Mouse (Mus musculus) cerebellum, postnatal 36 days (tissue): Measurements from ENCODE around the gene Ifi35.
"Not testable (repeated sequence)": the region's sequence is repeated elsewhere in the genome, so short reads cannot be mapped to it uniquely, and the experiment has no call there.

Experiments
- DNase-seq, 2 experiments: peaks; one replicate each; pipeline ENCODE4 v3.0.0; 2021 to 2022; ENCODE audit warnings: mixed read lengths in 2 of 2

Gene Ifi35

DNA sequence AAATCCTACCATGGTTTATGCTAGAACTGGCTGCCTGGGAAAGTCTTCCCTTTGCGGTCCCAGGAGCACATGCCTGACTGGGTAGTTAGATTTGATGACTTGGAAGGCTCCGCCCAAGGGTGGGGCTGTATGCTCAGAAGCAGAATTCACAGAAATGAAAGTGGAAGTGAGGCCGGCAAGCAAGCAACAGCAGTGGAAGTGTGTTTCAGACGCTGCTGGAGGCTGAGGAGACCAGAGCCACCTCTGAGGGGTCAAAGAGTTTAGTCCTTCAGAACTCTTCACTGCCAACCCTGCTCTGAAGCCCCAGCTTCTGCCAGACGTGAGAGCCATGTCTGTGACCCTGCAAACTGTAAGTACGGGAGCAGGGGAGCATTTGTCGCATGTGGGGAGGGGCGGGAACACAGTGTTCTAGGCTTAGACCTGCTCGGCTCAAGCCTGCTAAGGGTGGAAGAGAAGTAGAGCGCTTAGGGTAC is at the start of gene Ifi35:
Gene Ifi35 (plus strand): TSS at position 134 of the 473 bp plus-strand sequence.
- no peak for DNase-seq

- no peak for DNase-seq
Measured at GRCm38 (mm10) chr11:101415306-101415705, 32.9 kb upstream of the Ifi35 start.

DNA sequence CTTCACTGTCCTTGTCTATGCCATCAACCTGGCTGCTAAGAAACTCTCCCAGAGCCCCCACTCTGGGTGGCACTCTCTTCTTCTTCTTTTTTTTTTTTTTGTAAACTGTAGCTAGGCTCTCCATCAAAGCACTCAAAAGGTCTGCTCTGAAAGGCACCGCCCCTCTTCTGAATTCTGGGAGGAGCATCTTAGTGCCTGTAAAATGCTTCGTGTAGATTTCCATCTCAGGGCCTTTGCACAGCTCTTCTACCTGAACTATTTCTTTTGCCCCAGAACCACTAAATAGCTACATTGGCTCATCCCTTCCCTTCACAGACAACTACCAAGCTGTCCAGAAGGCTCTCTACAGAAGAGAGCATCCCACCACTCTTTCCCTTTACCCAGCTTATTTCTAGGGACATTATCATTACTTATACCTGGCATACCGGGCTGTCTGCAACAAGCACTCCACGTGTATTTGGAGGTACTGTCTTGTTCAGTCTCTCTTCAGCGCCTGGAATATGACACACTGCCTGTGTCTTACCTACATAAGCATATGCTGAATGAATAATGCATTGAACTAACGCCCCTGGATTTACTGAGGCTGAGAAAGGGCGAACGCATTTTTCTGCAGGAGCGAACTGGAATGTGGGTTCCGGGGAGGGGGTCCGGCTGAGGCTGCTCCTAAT is 31.6 kb upstream of the Ifi35 start:
- DNase-seq, result no peak

GRCm38 (mm10) chr11:101417101-101417855 is 30.9 kb upstream of the Ifi35 start, which contains the start of gene Aarsd1:
Gene Aarsd1 (minus strand): TSS chr11:101417615.
- peak; percentile 92 to 94 for DNase-seq

GRCm38 (mm10) chr11:101418991-101419390 is 29.2 kb upstream of the Ifi35 start:
- DNase-seq, result no peak

GRCm38 (mm10) chr11:101419610-101420009 is 28.6 kb upstream of the Ifi35 start:
- no peak for DNase-seq

DNA sequence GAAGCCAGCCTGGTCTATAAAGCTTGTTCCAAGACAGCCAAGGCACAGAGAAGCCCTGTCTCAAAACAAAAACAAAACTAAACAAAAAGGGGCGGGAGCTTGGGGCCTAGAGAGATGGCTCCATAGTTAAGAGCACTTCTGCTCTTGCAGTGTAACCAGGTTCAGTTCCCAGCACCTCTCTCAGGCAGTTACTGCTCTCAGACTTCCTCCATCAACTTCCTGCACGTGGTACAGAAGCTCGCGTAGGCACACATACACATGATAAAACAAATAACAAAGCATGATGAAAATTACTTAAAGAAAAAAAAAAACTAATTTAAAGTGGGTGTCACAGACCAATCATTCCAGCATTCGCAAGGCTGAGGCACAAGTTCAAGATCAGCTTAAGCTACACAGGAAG is 28.1 kb upstream of the Ifi35 start:
- no peak for DNase-seq

DNA sequence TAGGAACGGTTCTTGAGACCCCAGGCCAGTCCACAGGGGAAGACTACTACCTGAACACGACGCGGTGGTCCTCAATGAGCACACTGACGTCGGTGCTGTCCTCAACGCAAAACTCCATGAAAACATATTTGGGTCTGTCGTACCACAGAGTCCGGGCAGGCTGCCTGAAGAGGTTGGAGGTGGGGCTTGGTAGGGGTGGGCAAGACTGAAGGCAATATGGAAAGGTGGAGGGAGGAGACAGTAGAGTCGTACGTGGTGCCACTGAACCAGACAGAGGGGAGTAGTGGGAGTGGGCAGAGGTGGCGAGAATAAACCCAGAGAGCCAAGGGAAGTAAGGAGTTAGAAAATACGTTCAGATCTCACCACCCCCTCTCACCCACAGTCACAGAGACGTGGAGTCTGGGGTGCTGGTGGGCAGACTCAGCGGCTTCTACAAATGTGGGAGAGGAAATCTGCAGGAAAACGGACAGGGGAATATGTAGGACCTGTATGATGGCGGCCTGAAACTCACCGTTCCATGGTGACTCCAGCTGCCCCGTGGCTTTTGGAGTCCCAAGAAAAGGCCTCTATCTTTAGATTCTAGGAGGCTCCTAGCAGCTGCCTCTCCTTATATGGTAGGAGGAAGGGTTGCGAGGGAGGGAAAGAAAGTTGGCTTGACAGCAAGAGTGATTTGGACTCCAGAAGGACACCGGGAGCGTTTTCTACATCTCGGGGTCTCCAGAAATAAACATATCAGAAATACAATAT is 23.9 kb upstream of the Ifi35 start, which contains the start of gene Gm27029:
Gene Gm27029 (minus strand): TSS at position 692 of the 747 bp plus-strand sequence.
- peak in 1 of 2 experiments; percentile 23 for DNase-seq

DNA sequence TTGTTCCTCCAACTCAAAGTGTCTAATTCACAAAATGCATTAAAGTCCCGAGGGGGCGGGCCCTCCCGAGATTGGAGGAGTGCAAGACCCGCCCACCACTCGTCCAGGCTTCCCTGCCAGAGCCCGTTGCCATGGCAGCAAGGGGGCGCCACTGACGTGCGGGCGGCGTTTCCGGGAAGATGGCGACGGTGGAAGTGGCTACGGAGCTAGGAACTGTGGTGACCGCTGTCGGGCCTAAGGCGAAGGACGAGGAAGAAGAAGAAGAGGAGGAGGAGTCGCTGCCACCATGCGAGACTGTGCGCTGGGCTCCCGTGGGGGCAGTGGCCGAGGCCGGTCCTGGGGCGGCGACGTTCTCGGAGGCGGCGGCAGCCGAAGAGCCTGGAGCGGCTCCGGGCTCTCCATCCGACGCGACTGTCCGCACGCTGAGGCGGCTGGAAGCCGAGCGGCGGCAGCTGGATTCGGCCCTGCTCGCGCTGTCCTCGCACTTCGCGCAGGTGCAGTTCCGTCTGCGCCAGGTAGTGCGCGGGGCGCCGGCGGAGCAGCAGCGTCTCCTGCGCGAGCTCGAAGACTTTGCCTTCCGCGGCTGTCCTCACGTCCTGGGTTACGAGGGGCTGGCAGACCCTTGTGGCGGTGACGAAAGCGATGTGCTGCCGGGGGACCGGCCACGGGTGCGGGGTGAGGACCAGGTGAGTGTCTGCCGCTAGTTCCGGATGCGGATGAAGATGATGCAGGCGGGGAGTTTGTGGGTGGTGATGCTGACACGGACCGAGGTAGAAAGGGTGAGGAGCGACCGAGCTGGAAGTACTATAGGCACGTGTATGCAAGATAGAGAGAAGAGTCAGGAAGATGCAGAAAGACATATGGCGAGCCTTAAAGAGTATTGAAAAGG is 23.0 kb upstream of the Ifi35 start, which contains the start of the genes Rundc1 and Ptges3l:
Gene Rundc1 (plus strand): TSS at position 161 of the 889 bp plus-strand sequence.
Gene Ptges3l (minus strand): TSS at position 409 of the 889 bp plus-strand sequence.
- peak; percentile 96 to 98 for DNase-seq

DNA sequence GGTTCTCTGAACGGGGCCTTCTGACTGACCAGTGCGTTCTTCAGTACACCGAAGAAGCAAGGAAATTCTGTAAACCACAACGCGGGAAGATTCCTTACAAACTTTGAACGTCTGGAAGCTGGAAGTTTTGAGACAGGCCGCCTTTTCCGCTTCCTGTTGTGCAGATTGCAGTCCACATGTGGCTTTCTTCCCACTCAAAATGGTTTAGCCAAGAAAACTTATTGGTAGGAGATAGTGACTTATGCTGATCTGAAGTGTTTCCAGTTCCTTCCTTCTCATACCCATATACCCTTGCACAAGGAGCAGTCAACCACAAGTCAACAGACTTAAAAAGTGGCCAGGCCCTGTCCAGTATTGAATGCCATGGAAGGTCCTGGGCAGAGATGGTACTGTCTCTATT is 22.0 kb upstream of the Ifi35 start:
- DNase-seq, result no peak

DNA sequence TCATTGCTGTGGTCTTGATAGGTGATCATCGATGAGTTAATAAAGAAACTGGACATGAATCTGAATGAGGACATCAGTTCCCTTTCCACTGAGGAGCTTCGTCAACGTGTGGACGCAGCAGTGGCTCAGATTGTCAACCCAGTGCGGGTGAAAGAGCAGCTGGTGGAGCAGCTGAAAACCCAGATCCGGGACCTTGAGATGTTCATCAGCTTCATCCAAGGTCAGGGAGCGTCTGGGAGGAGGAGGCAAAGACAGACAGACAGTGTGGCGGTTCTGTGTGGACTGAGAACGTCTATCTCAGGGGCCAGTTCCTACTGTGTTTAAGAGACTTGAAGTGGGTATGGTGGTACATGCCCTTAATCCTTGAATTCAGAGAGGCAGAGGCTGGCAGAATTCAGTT is 16.9 kb upstream of the Ifi35 start:
- DNase-seq, result no peak

GRCm38 (mm10) chr11:101433396-101433795 is 14.8 kb upstream of the Ifi35 start:
- peak; percentile 57 to 60 for DNase-seq

- DNase-seq, result no peak
Measured at GRCm38 (mm10) chr11:101435831-101436230, 12.4 kb upstream of the Ifi35 start.

- no peak for DNase-seq
Measured at GRCm38 (mm10) chr11:101436916-101437315, 11.3 kb upstream of the Ifi35 start.

DNA sequence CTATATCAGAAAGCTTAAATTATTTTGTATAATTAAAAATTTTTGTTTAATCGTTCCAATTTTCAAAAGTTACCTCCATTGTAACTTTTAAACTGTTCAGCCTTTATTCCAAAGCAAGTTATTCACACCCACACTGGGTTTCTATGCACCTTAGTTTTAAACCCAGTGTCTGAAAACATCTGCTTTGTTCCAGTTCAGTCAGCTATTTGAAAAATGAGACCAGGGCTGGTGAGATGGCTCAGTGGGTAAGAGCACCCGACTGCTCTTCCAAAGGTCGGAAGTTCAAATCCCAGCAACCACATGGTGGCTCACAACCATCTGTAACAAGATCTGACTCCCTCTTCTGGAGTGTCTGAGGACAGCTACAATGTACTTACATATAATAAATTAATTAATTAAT is 10.2 kb upstream of the Ifi35 start:
- not testable (repeated sequence) for DNase-seq

DNA sequence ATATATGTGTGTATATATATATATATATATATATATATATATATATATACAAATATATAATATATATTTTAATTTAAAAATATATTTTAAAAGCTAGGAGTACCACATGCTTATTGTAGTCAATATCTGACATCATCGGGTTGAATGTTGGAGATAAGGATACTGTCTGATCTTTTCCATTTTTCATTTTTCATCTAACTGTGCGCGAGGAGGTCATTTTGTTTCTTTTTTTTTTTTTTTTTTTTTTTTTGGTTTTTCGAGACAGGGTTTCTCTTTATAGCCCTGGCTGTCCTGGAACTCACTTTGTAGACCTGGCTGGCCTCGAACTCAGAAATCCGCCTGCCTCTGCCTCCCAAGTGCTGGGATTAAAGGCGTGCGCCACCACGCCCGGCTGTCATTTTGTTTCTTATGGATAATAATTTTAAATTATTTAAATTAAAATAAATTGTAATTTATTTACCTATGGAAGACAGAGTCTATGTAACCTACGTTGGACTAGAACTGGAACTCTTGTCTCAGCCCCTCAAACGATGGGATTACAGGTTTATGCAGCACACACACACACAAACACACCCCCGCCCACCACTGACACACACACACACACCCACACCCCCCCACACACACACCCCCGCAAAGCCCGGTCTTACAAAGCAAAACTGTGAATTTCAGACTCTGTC is 6.6 kb upstream of the Ifi35 start:
- not testable (repeated sequence) for DNase-seq

DNA sequence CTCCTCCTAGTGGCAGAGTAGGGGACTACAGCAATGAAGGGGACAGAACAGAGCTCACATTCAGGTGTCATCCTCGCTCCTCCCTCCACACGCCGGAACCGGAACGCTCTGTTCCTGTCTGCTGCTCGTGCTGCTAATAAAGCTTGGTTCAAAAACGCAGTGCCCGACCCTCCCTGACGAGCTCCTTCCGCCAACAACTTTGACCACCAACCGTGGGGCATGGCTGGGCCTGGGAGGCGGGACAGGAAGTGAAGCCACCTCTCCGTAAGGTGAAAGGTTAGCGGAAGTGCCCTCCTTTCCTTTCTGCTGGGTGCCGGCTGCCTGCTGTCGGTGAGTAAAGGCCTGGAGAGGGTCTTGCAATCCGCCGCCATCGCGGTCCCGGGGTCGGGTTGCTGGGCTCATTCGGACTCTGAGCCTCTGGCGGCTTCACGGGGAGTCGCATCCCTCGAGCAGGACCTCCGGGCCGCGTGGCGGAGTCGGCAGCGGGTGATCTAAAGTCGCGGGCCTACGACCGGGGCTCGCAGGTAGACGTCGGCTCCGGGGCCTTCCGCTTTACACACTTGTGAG is 6.0 kb upstream of the Ifi35 start, which contains the start of gene Rpl27:
Gene Rpl27 (plus strand): TSS at position 172 of the 567 bp plus-strand sequence.
- DNase-seq, result peak; percentile 97 to 98

- DNase-seq, result no peak
Measured at GRCm38 (mm10) chr11:101442760-101443159, 5.4 kb upstream of the Ifi35 start.

DNA sequence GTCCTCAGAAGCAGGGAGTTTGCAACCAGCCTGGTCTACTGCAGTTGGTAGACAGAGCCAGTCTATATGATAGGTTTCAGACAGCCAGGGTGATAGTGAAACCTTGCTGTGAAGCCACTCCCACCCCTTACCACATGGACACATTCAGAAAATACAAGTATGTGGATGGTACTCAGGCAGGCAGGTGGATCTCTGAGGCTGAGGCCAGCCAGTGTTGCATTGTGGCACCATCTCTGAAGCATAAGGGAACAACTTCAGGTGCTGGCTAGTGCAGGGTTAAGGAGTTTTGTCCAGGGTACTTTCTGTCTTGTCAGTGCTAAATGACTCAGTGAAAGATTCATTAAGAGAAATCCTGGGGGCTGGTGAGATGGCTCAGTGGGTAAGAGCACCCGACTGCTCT is 1.9 kb upstream of the Ifi35 start:
- DNase-seq, result no peak

- not testable (repeated sequence) for DNase-seq
Measured at GRCm38 (mm10) chr11:101446860-101447259, 1.3 kb upstream of the Ifi35 start.

DNA sequence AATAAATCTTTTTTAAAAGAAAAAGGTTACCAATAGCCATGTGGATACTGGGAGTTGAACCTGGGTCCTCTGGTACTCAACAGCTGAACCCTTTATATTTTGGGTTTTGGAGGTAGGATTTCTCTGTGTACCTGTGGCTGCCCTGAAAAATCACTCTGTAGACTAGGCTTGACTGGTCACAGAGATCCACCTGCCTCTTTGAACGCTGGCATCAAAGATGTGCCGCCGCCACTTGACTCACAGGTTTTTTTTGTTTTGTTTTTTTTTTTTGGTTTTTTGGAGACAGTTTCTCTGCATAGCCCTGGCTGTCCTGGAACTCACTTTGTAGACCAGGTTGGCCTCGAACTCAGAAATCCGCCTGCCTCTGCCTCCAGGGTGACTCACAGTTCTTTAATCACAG is 421 bp upstream of the Ifi35 start:
- DNase-seq, result no peak
